Mouse (Mus musculus): ENCODE measurements around the gene Eif4ebp2. TPM values are rescaled to one million over a fixed set of nuclear protein-coding genes. Genes with fewer than 3 reads are reported as not detected.

Eif4ebp2 gene
- polyA plus RNA-seq, 1 experiment from 2014 or later, result 51.4 TPM

- Histone ChIP-seq H3K27me3 (ENCODE audit: control insufficient read depth, insufficient read depth, low read length) (peaks cover 47% of the 10 kb centered on the region), H3K9ac (ENCODE audit: low read depth, low read length) (peak overlapping the region; percentile 42; the same call in 1 of the 2 replicates), H3K36me3 (ENCODE audit: control insufficient read depth, insufficient read depth, low read length) (no peaks in the 10 kb centered on the region), H3K4me3 (ENCODE audit: low read depth, low read length) (peak overlapping the region; percentile 39), H3K4me2 (replicated peaks; ENCODE audit: low read depth, low read length) (peak overlapping the region; percentile 76), H3K27ac (ENCODE audit: low read depth, low read length) (no peak overlapping the region), H3K9me3 (ENCODE audit: control insufficient read depth, low read length) (no peaks in the 10 kb centered on the region), H3K4me1 (replicated peaks; ENCODE audit: control insufficient read depth, insufficient read depth, low read length) (peaks cover 9% of the 10 kb centered on the region; the same call in 1 of the 2 replicates)
- 3% methylated on average over 44 of the region's 50 CpGs for WGBS
- ATAC-seq (ENCODE audit: low FRiP score), result peak; percentile 53
- peak; percentile 66 for DNase-seq (ENCODE audit: low spot score)
These were observed 34.1 kb downstream of the Eif4ebp2 start for GRCm38 (mm10) chr10:61418131-61418900.

- no peaks in the 10 kb centered on the region for H3K9me3 ChIP-seq (ENCODE audit: control insufficient read depth, low read length)
- H3K27me3 ChIP-seq (ENCODE audit: control insufficient read depth, insufficient read depth, low read length), result peaks cover 47% of the 10 kb centered on the region
- H3K27ac ChIP-seq (ENCODE audit: low read depth, low read length), result no peak within 1 kb of the TSS
- peak within 1 kb of the TSS; percentile 76 for H3K4me2 ChIP-seq (replicated peaks; ENCODE audit: low read depth, low read length)
- ATAC-seq (ENCODE audit: low FRiP score) (peak; percentile 33; the same call in 1 of the 2 replicates), DNase-seq (ENCODE audit: low spot score) (no peak)
- peak within 1 kb of the TSS; percentile 39 for H3K4me3 ChIP-seq (ENCODE audit: low read depth, low read length)
- H3K36me3 ChIP-seq (ENCODE audit: control insufficient read depth, insufficient read depth, low read length), result no peaks in the 10 kb centered on the region
- H3K9ac ChIP-seq (ENCODE audit: low read depth, low read length), result peak within 1 kb of the TSS; percentile 42; the same call in 1 of the 2 replicates
- 19% methylated on average over 10 of the region's 10 CpGs for WGBS
- H3K4me1 ChIP-seq (replicated peaks; ENCODE audit: control insufficient read depth, insufficient read depth, low read length), result peaks cover 9% of the 10 kb centered on the region
These were observed 34.8 kb downstream of the Eif4ebp2 start, which contains the start of gene Nodal for GRCm38 (mm10) chr10:61417672-61418071. Nodal (plus strand) TSS chr10:61417972.

- Histone ChIP-seq H3K27ac (ENCODE audit: low read depth, low read length) (no peak overlapping the region), H3K4me3 (ENCODE audit: low read depth, low read length) (no peak overlapping the region), H3K36me3 (ENCODE audit: control insufficient read depth, insufficient read depth, low read length) (no peaks in the 10 kb centered on the region), H3K4me1 (replicated peaks; ENCODE audit: control insufficient read depth, insufficient read depth, low read length) (peaks cover 9% of the 10 kb centered on the region), H3K4me2 (replicated peaks; ENCODE audit: low read depth, low read length) (no peak overlapping the region), H3K9ac (ENCODE audit: low read depth, low read length) (no peak overlapping the region), H3K27me3 (ENCODE audit: control insufficient read depth, insufficient read depth, low read length) (peaks cover 47% of the 10 kb centered on the region), H3K9me3 (ENCODE audit: control insufficient read depth, low read length) (no peaks in the 10 kb centered on the region)
- WGBS, result 37% methylated on average over 2 of the region's 2 CpGs
- no peak for DNase-seq (ENCODE audit: low spot score)
- ATAC-seq (ENCODE audit: low FRiP score), result no peak
These were observed 35.4 kb downstream of the Eif4ebp2 start for GRCm38 (mm10) chr10:61417046-61417445.

- Histone ChIP-seq H3K4me2 (replicated peaks; ENCODE audit: low read depth, low read length) (no peak overlapping the region), H3K27me3 (ENCODE audit: control insufficient read depth, insufficient read depth, low read length) (peaks cover 47% of the 10 kb centered on the region), H3K9me3 (ENCODE audit: control insufficient read depth, low read length) (no peaks in the 10 kb centered on the region), H3K36me3 (ENCODE audit: control insufficient read depth, insufficient read depth, low read length) (no peaks in the 10 kb centered on the region), H3K9ac (ENCODE audit: low read depth, low read length) (no peak overlapping the region), H3K4me1 (replicated peaks; ENCODE audit: control insufficient read depth, insufficient read depth, low read length) (peaks cover 9% of the 10 kb centered on the region), H3K4me3 (ENCODE audit: low read depth, low read length) (no peak overlapping the region), H3K27ac (ENCODE audit: low read depth, low read length) (no peak overlapping the region)
- DNase-seq (ENCODE audit: low spot score) (no peak), ATAC-seq (ENCODE audit: low FRiP score) (no peak)
- WGBS, result 21% methylated on average over 7 of the region's 7 CpGs
These were observed 35.9 kb downstream of the Eif4ebp2 start for GRCm38 (mm10) chr10:61416561-61416960.

- H3K27ac ChIP-seq (ENCODE audit: low read depth, low read length), result no peak overlapping the region
- no peak overlapping the region for H3K4me2 ChIP-seq (replicated peaks; ENCODE audit: low read depth, low read length)
- peaks cover 47% of the 10 kb centered on the region for H3K27me3 ChIP-seq (ENCODE audit: control insufficient read depth, insufficient read depth, low read length)
- ATAC-seq (ENCODE audit: low FRiP score), result no peak
- no peak overlapping the region for H3K4me3 ChIP-seq (ENCODE audit: low read depth, low read length)
- H3K4me1 ChIP-seq (replicated peaks; ENCODE audit: control insufficient read depth, insufficient read depth, low read length), result peaks cover 9% of the 10 kb centered on the region
- 16% methylated on average over 8 of the region's 8 CpGs for WGBS
- H3K9ac ChIP-seq (ENCODE audit: low read depth, low read length), result no peak overlapping the region
- no peak for DNase-seq (ENCODE audit: low spot score)
- H3K36me3 ChIP-seq (ENCODE audit: control insufficient read depth, insufficient read depth, low read length), result no peaks in the 10 kb centered on the region
- no peaks in the 10 kb centered on the region for H3K9me3 ChIP-seq (ENCODE audit: control insufficient read depth, low read length)
These were observed 36.6 kb downstream of the Eif4ebp2 start for GRCm38 (mm10) chr10:61415890-61416289.

- H3K27me3 ChIP-seq (ENCODE audit: control insufficient read depth, insufficient read depth, low read length), result peaks cover 43% of the 10 kb centered on the region
- peaks cover 9% of the 10 kb centered on the region for H3K4me1 ChIP-seq (replicated peaks; ENCODE audit: control insufficient read depth, insufficient read depth, low read length)
- no peaks in the 10 kb centered on the region for H3K9me3 ChIP-seq (ENCODE audit: control insufficient read depth, low read length)
- no peaks in the 10 kb centered on the region for H3K36me3 ChIP-seq (ENCODE audit: control insufficient read depth, insufficient read depth, low read length)
- WGBS, result 69% methylated on average over 3 of the region's 3 CpGs
- no peak overlapping the region for H3K27ac ChIP-seq (ENCODE audit: low read depth, low read length)
- no peak overlapping the region for H3K4me3 ChIP-seq (ENCODE audit: low read depth, low read length)
- no peak for ATAC-seq (ENCODE audit: low FRiP score)
- H3K9ac ChIP-seq (ENCODE audit: low read depth, low read length), result no peak overlapping the region
- no peak for DNase-seq (ENCODE audit: low spot score)
- no peak overlapping the region for H3K4me2 ChIP-seq (replicated peaks; ENCODE audit: low read depth, low read length)
These were observed 37.2 kb downstream of the Eif4ebp2 start for GRCm38 (mm10) chr10:61415240-61415639.

GRCm38 (mm10) chr10:61412910-61413625, 39.4 kb downstream of the Eif4ebp2 start:
- Histone ChIP-seq H3K9me3 (ENCODE audit: control insufficient read depth, low read length) (no peaks in the 10 kb centered on the region), H3K4me2 (replicated peaks; ENCODE audit: low read depth, low read length) (no peak overlapping the region), H3K36me3 (ENCODE audit: control insufficient read depth, insufficient read depth, low read length) (no peaks in the 10 kb centered on the region), H3K9ac (ENCODE audit: low read depth, low read length) (no peak overlapping the region), H3K4me3 (ENCODE audit: low read depth, low read length) (no peak overlapping the region), H3K27me3 (ENCODE audit: control insufficient read depth, insufficient read depth, low read length) (peaks cover 21% of the 10 kb centered on the region), H3K27ac (ENCODE audit: low read depth, low read length) (no peak overlapping the region), H3K4me1 (replicated peaks; ENCODE audit: control insufficient read depth, insufficient read depth, low read length) (peaks cover 2% of the 10 kb centered on the region)
- DNase-seq (ENCODE audit: low spot score) (no peak), ATAC-seq (ENCODE audit: low FRiP score) (no peak)
- WGBS, result 59% methylated on average over 21 of the region's 21 CpGs

- Histone ChIP-seq H3K4me2 (replicated peaks; ENCODE audit: low read depth, low read length) (no peak overlapping the region), H3K9me3 (ENCODE audit: control insufficient read depth, low read length) (no peaks in the 10 kb centered on the region), H3K4me1 (replicated peaks; ENCODE audit: control insufficient read depth, insufficient read depth, low read length) (no peaks in the 10 kb centered on the region; the same call in 1 of the 2 replicates), H3K4me3 (ENCODE audit: low read depth, low read length) (no peak overlapping the region), H3K36me3 (ENCODE audit: control insufficient read depth, insufficient read depth, low read length) (no peaks in the 10 kb centered on the region), H3K27me3 (ENCODE audit: control insufficient read depth, insufficient read depth, low read length) (no peaks in the 10 kb centered on the region), H3K27ac (ENCODE audit: low read depth, low read length) (no peak overlapping the region), H3K9ac (ENCODE audit: low read depth, low read length) (no peak overlapping the region)
- WGBS, result 33% methylated on average over 9 of the region's 9 CpGs
- DNase-seq (ENCODE audit: low spot score) (no peak), ATAC-seq (ENCODE audit: low FRiP score) (no peak)
These were observed 42.3 kb downstream of the Eif4ebp2 start for GRCm38 (mm10) chr10:61410193-61410592.
